Mouse (Mus musculus) small intestine, adult 2 months (tissue): ENCODE measurements at regions not wholly inside any gene's neighbourhood (a gene's known extent, or its start where the extent isn't known, plus 50 kb on each side); places are given as distances from the start of the nearest gene placed in this dataset.
A peak's percentile ranks its signal among the peaks of the same experiment; 100 is the strongest.

ENCODE experiments used
- H3K27ac ChIP-seq: fragments of 200-500 bp; 2 replicates; pipeline ENCODE4 v1.5.1; 2012; ENCODE audit warnings: low read depth, low read length, control low read depth, inconsistent platforms; ENCODE audit not compliant: insufficient read depth
- H3K27me3 ChIP-seq: fragments of 200-500 bp; 2 replicates; pipeline ENCODE4 v1.6.1; 2012; ENCODE audit warnings: mild to moderate bottlenecking, moderate library complexity, low read length, inconsistent platforms; ENCODE audit not compliant: control insufficient read depth, insufficient read depth
- H3K36me3 ChIP-seq: fragments of 200-500 bp; 2 replicates; pipeline ENCODE4 v1.6.1; 2012; ENCODE audit warnings: mild to moderate bottlenecking, low read length, control low read depth, inconsistent platforms; ENCODE audit not compliant: control insufficient read depth, insufficient read depth
- H3K4me1 ChIP-seq: fragments of 200-500 bp; 2 replicates; pipeline ENCODE4 v1.6.1; 2012; ENCODE audit warnings: low read length, inconsistent platforms, mixed read lengths; ENCODE audit not compliant: control insufficient read depth, insufficient read depth, insufficient read length
- H3K4me3 ChIP-seq: fragments of 200-500 bp; 2 replicates; pipeline ENCODE4 v1.5.1; 2012; ENCODE audit warnings: low read depth, mild to moderate bottlenecking, control low read depth, inconsistent platforms, low read length, moderate library complexity
- CTCF ChIP-seq: fragments of 200-500 bp; IDR thresholded peaks from 2 replicates; pipeline ENCODE4 v1.5.1; 2012; ENCODE audit warnings: low read depth, mild to moderate bottlenecking, control low read depth, inconsistent platforms, low read length, moderate library complexity, mixed read lengths; ENCODE audit not compliant: insufficient replicate concordance, insufficient read length; ENCODE audit errors: extremely low read depth
- POLR2A ChIP-seq: fragments of 200-500 bp; IDR thresholded peaks from 2 replicates; pipeline ENCODE4 v1.6.1; 2012; ENCODE audit warnings: low read depth, mild to moderate bottlenecking, control low read depth, inconsistent platforms, low read length, moderate library complexity
- WGBS: fragments of 180-500 bp; shearing (Covaris S2); methylation state at CpG from one replicate; pipeline ENCODE4 v1.1.7; 2018; 5-methylcytosine and 5-hydroxymethylcytosine counted together

GRCm38 (mm10) chr5:100259803-100260693 is 100.4 kb upstream of the Tmem150c start:
- no peak overlapping the region for H3K27ac ChIP-seq
- H3K4me1 ChIP-seq, result no peaks in the 10 kb centered on the region
- H3K36me3 ChIP-seq, result no peaks in the 10 kb centered on the region
- no peak overlapping the region for H3K4me3 ChIP-seq
- no peak for TF ChIP-seq CTCF
- TF ChIP-seq POLR2A, result no peak
- no peaks in the 10 kb centered on the region for H3K27me3 ChIP-seq
- WGBS, result 55% methylated on average over 8 of the region's 8 CpGs

GRCm38 (mm10) chr5:100258952-100259710 is 99.5 kb upstream of the Tmem150c start:
- TF ChIP-seq POLR2A, result no peak
- no peak overlapping the region for H3K4me3 ChIP-seq
- H3K4me1 ChIP-seq, result no peaks in the 10 kb centered on the region
- no peaks in the 10 kb centered on the region for H3K27me3 ChIP-seq
- 76% methylated on average over 12 of the region's 12 CpGs for WGBS
- H3K36me3 ChIP-seq, result no peaks in the 10 kb centered on the region
- H3K27ac ChIP-seq, result no peak overlapping the region

GRCm38 (mm10) chr5:100255276-100255675 is 95.7 kb upstream of the Tmem150c start:
- no peaks in the 10 kb centered on the region for H3K36me3 ChIP-seq
- H3K4me1 ChIP-seq, result no peaks in the 10 kb centered on the region
- TF ChIP-seq POLR2A, result no peak
- no peak for TF ChIP-seq CTCF
- no peak overlapping the region for H3K4me3 ChIP-seq
- no peaks in the 10 kb centered on the region for H3K27me3 ChIP-seq
- 87% methylated on average over 9 of the region's 9 CpGs for WGBS
- H3K27ac ChIP-seq, result no peak overlapping the region

- H3K4me3 ChIP-seq, result no peak overlapping the region
- TF ChIP-seq POLR2A, result no peak
- no peak for TF ChIP-seq CTCF
- 88% methylated on average over 6 of the region's 6 CpGs for WGBS
- H3K36me3 ChIP-seq, result no peaks in the 10 kb centered on the region
- no peak overlapping the region for H3K27ac ChIP-seq
- H3K27me3 ChIP-seq, result no peaks in the 10 kb centered on the region
- no peaks in the 10 kb centered on the region for H3K4me1 ChIP-seq
Measured at GRCm38 (mm10) chr5:100252036-100252435, 92.4 kb upstream of the Tmem150c start.

GRCm38 (mm10) chr5:100249757-100250156 is 90.1 kb upstream of the Tmem150c start:
- H3K27me3 ChIP-seq, result no peaks in the 10 kb centered on the region
- H3K4me3 ChIP-seq, result no peak overlapping the region
- 41% methylated on average over 3 of the region's 3 CpGs for WGBS
- TF ChIP-seq POLR2A, result no peak
- peak; percentile 51; the same call in 1 of the 2 replicates for TF ChIP-seq CTCF
- H3K36me3 ChIP-seq, result no peaks in the 10 kb centered on the region
- H3K27ac ChIP-seq, result no peak overlapping the region
- no peaks in the 10 kb centered on the region for H3K4me1 ChIP-seq

- TF ChIP-seq CTCF (no peak), POLR2A (no peak)
Measured at GRCm38 (mm10) chr5:100248611-100249010, 89.0 kb upstream of the Tmem150c start.

GRCm38 (mm10) chr5:100246709-100247108 is 87.1 kb upstream of the Tmem150c start:
- no peaks in the 10 kb centered on the region for H3K27me3 ChIP-seq
- H3K4me1 ChIP-seq, result no peaks in the 10 kb centered on the region
- TF ChIP-seq POLR2A, result no peak
- no peak for TF ChIP-seq CTCF
- 96% methylated on average over 2 of the region's 2 CpGs for WGBS
- H3K27ac ChIP-seq, result no peak overlapping the region
- no peak overlapping the region for H3K4me3 ChIP-seq
- H3K36me3 ChIP-seq, result no peaks in the 10 kb centered on the region

More at GRCm38 (mm10) chr5:100248611-100249010, 89.0 kb upstream of the Tmem150c start:
- no peak overlapping the region for H3K4me3 ChIP-seq
- 58% methylated on average over 5 of the region's 5 CpGs for WGBS
- no peaks in the 10 kb centered on the region for H3K27me3 ChIP-seq
- no peaks in the 10 kb centered on the region for H3K4me1 ChIP-seq
- no peak overlapping the region for H3K27ac ChIP-seq
- no peaks in the 10 kb centered on the region for H3K36me3 ChIP-seq
